Mouse (Mus musculus): ENCODE results near the gene Piezo1.

- TF ChIP-seq CTCF (IDR thresholded peaks at IDR 0.05; ENCODE audit: low read depth) = no peak
- peak; percentile 50; the same call in 1 of the 2 replicates for TF ChIP-seq EP300 (IDR thresholded peaks at IDR 0.05; ENCODE audit: low read depth)
Observed at GRCm38 (mm10) chr8:122531312-122531711, 19.8 kb downstream of the Piezo1 start.
